Mouse (Mus musculus) heart, embryonic 15.5 days (tissue): ENCODE data around the gene Vmn1r3. TPM values are rescaled to one million over a fixed set of nuclear protein-coding genes. Genes with fewer than 3 reads are reported as not detected.

Experiments used
- polyA plus RNA-seq: library from polyadenylated mRNA; unstranded; fragments of >200 nt; fragmentation: Nextera tagmentation; extraction: Ambion mirVana; gene quantifications from 2 replicates; pipeline ENCODE4 v1.2.1, GENCODE M21; 2015

Vmn1r3 gene
- polyA plus RNA-seq, 1 experiment from 2014 or later, result not detected

Other genes starting within 250 kb of the Vmn1r3 start
- not detected in 2 replicates for gene Vmn1r2, start 18.0 kb downstream of the Vmn1r3 start, polyA plus RNA-seq